11 mouse cellular contexts compared by ENCODE assay signal in genomic region chr7:115263082-115263481, GRCm38 (mm10).
"Had no signal": no experiment of that assay in that cellular context is flagged by ENCODE, and none has a peak within 500 bp of the region (broad histone marks: within the 10 kb centered on the region; RNA-seq: fewer than 3 reads in every experiment).

No protein-coding gene starts in this region.

- DNase-seq: kidney, adult 18-20 months; kidney, postnatal 10 days; layer of hippocampus, postnatal 36 days; lung, embryonic 14.5 days; lung, postnatal 10 days; lung, postnatal 4 days; midbrain, embryonic 14.5 days; spleen, adult 18-20 months; thymus, postnatal 36 days had no signal

- ATAC-seq: intestine, embryonic 15.5 days; liver, embryonic 12.5 days had no signal
